Mouse (Mus musculus) skeletal muscle tissue, adult 2 months (tissue): ENCODE measurements around the gene Kif14.
"Not testable (repeated sequence)": the region's sequence is repeated elsewhere in the genome, so short reads cannot be mapped to it uniquely, and the experiment has no call there.

Experiments used
- DNase-seq: peaks from one replicate; pipeline ENCODE4 v3.0.0-alpha.2; 2012; ENCODE audit warnings: low read depth, low spot score

Kif14 gene

DNA sequence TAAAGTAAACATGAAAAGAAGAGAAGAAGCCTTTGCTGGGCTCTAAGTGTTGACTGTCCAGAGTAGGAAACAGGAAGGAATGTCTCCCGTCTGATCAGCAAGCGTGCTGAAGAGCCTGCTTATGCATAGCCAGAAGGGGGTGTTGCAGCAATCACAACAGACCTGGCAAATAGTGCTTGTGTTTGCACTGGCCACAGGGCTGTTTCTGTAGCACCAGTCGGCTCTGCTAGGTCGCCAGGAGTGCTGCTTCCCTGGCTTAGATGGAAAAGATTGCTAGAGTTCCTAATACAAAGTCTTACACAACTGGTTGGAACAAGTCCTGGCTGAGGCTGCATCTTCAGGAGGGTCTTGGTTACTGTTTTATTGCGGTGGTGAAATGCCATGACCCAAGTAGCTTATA is 25.5 kb downstream of the Kif14 start:
- no peak for DNase-seq

DNA sequence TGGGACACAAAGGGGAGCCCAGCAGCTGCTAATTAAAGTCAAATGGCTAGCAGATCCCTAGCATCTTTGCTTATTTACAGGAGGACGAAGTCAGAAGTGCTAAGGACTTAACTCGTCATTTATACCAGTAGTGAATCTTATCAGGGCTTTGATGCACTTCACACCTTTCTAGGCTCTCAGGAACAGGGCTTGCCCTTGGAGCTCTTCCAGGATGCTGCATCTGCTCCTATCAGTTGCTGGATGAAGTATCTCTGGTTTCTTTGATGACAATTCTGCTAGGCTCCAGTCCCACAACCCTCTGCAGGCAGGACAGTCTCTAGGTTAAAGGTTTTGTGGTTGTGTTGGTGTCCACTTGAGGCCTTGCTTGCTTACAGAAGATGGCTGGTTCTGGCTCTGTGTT is 26.1 kb downstream of the Kif14 start:
- no peak for DNase-seq

DNA sequence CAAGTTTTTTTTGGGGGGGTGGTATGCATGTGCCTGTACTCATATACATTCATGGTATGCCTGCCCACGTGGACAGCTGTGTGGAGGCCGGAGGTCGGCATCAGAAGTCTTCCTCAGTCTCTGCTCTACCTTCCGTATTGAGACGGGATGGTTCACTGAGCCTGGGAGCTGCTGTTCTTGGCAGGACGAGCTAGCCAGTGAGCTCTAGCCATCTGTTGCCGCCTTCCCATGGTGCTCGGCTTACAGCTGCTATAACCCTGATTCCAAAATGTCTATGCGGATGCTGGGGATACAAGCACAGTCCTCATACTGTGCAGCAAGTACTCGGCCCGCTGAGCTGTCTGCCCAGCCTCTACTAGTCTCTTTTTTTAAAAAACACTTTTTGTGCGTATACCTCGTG is 33.2 kb downstream of the Kif14 start:
- no peak for DNase-seq

- DNase-seq, result no peak
Measured at GRCm38 (mm10) chr1:136502936-136503335, 36.8 kb downstream of the Kif14 start.

GRCm38 (mm10) chr1:136506255-136506654 is 40.1 kb downstream of the Kif14 start:
- not testable (repeated sequence) for DNase-seq

DNA sequence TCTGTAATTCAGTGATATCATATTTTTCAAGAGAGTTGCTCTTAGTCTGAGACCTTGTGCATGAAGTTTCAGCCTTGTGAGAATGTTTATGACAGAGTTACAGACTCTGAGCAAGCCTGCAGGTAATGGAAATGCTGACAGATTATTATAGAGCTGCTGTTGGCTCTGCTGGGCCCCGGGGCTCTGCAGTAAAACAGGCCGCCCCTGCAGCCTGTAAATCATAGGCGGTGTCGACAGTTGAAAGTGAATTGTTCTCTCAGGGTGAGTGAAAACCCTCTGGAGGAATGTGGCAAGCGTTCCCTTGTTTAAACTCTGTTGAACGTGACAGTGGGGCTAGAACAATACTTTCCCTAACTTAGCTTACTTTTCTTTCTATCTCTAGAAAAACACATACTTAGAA is 46.2 kb downstream of the Kif14 start:
- no peak for DNase-seq

DNA sequence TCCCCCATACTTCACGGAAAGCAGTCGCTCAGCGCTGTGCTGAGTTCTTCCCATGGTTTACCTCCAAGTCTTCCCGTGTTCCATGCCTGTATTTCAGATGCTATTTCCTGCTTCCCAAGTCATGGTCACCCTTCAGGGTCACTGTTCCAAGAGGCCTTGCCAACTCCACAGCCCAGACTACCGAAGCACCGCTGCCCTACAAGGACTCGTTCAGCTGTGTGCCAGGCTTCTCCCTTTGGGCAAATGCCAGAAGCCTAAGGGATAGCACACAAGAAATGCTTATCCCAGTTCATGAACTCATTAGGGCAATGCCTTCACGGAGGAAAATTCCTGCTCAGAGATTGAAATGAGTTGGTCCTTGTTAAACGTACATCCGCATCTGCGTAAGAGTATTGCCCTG is 47.0 kb downstream of the Kif14 start:
- DNase-seq, result peak; percentile 13

DNA sequence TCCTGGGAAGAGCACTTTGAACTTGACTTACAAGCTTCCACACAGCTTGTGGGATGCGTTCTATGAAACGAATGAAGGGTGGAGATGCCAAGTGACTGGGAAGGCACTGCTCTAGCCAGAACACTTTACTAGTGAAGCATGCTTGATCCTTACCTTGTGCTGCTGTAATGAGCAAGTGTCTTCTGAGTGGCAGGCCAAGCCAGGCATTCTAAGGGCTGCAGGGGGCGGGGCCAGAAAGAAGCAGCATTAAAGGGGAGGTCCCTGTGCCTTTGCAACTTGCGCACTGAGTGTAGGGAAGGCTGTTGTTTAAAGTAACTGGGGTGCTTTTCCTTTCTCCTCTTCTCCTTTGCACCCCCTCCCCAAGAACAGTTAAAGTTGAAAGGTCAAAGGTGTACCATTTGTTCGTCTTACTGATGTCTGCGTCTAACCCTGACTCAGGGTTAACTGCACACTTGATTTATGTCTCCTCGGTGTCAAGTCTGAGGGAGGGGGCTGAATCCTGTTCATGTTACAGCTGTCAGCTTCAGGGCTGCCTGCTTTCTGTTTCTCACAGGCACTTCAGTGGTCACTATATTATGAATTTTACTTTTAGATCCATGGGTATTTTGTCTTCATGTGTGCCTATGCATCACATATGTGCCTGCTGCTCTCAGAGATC is 52.7 kb downstream of the Kif14 start:
- DNase-seq, result no peak

DNA sequence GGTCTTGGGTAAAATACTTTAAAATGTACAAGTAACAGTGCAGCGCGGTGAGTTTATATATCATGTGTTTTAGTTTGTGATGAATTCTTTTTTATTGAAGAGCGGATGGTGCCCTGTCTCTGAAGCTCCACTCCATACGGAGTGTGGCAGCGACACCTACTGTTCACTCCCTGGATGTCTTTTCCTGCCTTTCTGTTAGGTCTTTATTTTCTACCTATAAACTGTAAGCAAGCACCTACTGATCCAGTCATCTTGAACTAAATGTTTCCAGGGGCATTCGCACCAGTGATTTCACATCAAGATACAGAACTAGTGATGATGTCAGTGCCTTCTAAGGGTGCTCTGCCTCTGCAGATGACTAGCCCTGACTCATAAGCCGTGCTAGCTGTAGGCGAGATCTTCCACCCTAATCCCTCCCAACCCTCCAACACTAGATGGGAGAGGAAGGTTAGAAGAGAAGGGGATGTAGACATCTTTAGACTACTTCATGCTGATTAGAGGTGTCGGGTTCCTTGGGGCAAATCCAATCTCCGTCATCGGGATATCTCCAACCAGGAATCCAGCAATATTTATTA is 55.3 kb downstream of the Kif14 start:
- no peak for DNase-seq

DNA sequence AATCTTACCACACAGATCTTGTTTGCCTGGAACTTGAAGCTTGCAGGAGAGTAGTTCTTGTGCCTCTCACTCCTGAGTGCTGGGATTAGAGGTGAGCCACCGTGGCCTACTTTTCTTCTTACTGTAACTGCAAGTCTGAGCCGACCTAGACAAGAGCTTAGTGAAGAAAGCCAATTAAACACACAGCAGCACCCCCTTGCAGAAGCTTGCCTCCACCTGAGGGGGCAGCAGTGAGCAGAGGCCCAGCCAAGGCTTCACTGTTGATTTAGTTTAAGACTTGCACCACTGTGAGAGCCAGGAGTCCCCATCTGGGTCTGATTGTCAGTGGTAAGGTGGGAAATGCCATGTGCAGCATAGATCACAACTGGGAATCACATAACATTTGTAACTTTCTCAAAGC is 58.8 kb downstream of the Kif14 start:
- peak; percentile 24 for DNase-seq

DNA sequence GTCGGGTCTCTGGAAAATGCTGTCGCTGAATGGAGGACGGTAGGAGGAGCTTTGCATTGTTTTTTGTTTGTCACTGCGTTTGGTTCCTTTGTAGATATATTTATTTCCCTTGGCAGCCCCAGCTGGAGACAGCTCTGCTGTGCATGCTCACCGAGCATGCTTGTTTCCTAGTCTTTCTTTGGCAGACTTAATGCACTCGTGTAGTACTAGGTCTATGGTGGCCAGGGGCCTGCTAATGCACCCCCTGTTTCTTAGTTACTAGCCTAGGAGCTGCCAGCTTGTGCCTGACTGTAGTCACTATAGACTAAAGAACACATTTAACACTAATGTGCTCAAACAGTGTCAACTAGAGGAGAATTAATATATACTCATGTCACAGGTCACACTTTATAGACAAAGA is 59.7 kb downstream of the Kif14 start:
- DNase-seq, result no peak

GRCm38 (mm10) chr1:136527163-136527562 is 61.0 kb downstream of the Kif14 start:
- DNase-seq, result no peak

DNA sequence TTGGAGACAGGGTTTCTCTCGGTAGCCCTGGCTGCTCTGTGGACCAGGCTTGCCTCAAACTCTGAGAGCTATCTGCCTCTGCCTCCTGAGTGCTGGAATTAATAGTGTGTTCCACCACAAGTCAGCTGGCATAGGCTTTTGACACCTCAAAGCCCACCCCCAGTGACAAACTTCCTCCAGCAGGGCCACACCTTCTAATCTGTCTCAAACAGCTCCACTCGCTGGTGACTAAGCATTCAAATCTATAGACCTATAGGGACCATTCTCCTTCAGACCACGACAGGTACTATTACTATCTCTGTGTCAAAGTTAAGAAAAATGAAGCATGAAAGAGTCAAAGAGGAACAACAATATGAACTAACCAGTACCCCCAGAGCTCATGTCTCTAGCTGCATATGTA is 66.4 kb downstream of the Kif14 start:
- no peak for DNase-seq

DNA sequence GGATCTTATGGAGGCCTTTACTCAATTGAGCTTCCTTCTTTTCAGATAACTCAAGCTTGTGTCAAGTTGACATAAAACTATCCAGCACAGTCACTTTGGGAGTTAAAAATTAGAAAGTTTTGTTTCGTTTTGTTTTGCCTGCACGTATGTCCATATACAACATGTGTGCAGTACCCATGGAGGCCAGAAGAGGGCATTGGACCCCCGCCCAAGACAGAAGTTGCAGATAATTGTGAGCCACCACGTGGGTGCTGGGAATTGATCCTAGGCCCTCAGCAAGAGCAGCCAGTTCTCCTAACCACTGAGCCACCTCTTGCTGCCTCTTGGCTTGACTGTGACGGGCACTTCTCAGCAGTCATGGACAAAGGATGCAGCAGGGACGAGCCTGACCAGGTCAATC is 70.8 kb downstream of the Kif14 start:
- no peak for DNase-seq

- peak; percentile 60 for DNase-seq
Measured at GRCm38 (mm10) chr1:136538247-136538646, 72.1 kb downstream of the Kif14 start.

DNA sequence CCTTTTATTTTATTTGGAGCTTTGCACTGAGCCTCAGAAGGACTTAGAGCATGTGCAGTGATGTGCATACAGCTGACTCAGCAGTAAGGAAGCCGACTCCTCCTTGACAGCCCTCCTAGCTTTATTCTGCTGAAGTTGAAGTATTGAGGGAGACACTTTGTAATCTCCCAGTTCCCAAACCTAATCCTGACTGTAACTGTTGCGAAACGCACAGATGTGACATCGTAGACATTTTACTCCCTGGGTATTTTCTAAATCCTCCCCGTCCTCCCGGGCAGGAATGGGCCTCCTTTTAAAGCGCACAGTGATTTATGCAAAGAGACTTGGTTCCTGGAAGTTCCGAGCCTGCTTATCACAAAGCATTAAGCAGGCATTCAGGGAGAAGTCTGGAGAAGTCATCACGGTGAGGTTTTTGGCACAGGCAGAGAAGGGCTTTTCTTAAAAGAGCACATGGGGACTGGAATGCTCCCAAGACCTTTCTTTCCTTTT is 74.3 kb downstream of the Kif14 start:
- DNase-seq, result peak; percentile 27

DNA sequence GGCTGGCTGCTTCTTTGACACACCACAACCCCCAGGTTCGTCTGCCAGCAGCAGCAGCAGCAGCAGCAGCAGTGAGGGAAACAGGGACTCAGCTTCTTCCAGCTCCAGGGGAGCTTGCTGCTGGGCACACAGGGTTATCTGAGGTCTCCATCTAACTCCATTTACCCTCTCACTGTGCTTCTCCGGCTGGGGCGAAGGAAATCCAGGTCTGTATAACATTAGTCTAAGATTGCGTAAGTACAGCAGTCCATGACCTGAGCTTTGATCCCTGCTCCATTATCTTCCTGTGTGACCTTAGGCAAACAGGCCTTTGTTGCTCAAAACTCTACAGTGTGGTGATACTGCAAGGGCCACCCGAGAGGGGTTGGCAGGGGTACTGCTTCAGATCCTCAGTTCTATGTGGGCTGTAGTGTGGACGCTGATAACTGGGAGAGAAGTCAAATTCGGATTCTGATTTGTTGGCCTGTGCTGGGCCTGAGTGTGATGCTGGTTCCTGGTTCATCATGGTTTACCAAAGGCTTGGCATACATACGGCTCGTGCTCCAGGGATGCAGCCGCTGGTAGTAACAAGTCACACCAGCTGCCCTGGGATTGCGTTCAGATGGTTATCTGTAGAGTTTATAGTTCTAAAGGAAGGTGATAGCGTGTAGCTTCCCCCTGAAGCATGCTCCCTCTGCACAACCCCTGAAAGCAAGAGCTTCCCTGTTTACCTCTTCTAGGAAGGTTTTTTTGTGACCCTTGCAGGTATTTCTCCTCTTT is 75.7 kb downstream of the Kif14 start:
- DNase-seq, result no peak

DNA sequence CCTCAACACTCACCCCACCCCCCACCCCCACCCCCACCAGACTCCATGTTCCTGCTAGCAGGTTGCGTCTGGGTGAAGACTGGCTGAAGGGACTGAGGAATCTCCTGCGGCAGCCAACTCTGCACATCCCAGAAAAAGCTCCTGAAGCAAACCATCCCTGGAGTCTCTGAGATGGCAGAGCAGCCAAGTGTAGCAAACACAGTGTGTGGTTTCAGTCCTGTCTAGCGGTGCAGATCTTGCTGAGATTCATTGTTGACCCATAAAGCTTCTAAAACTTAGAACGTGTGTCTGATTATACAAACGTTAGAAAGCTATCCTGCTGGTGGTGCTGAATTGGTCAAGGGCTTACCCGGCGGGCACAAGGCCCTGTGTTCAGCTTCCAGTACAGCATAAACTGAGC is 77.8 kb downstream of the Kif14 start:
- no peak for DNase-seq

- no peak for DNase-seq
Measured at GRCm38 (mm10) chr1:136547068-136547467, 80.9 kb downstream of the Kif14 start.

- DNase-seq, result no peak
Measured at GRCm38 (mm10) chr1:136550285-136550684, 84.1 kb downstream of the Kif14 start.

DNA sequence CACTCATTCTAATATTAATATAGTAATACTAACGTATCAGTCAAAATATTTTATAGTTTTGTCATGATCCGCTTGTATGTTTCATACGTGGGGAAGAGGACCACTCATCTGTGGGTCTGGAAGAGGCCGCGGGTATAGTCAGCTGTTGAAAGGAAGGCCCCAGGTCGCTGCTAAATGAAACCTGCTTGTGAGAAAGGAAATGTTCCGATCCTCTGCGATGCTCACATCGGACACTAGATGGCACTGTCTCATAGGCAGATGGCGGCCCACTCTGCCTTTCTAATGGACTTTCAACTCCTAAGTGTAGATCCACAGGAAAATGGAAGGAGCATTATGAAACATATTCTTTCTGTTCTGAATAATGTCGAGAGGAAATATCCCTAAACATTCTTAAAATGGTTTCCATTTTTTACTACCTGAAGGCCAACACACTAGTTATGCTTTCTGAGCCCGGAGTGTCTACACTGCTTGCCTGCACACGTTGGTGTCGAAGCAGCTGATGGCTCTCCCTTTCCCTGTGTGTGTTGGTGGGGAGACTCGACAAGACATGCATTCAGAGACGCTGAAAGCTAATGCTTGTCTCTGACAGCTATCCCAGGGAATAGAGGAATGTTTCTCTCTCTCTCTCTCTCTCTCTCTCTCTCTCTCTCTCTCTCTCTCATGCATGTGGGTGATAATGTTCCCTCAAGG is 84.9 kb downstream of the Kif14 start:
- DNase-seq, result peak; percentile 63

DNA sequence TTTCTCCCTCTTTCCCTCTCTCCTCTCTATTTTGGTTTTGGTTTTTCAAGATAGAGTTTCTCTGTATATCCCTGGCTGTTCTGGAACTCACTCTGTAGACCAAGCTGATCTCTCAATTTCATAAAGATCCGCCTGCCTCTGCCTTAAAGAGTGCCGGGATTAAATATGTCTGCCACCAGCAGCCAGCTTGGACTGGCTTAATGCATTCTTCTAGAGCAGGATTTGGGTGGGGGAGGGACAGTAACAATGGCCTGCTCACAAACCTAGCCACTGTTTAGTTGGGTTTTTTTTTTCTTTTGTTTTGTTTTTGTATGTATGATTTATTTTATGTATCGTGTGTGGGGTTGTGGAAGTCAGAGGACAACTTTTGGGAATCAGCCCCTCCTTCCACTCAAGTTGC is 88.5 kb downstream of the Kif14 start:
- no peak for DNase-seq
